Mouse (Mus musculus) heart, embryonic 10.5 days (tissue): ENCODE measurements around the gene Pigt. TPM values are rescaled to one million over a fixed set of nuclear protein-coding genes. Genes with fewer than 3 reads are reported as not detected.
A peak's percentile ranks its signal among the peaks of the same experiment; 100 is the strongest.

Source experiments
- DNase-seq: peaks from one replicate; pipeline ENCODE4 v3.0.0-alpha.2; 2017; ENCODE audit warnings: low spot score
- H3K27ac ChIP-seq: fragments of 300-500 bp; sonication (generic); 2 replicates; pipeline ENCODE4 v1.5.1; 2016; ENCODE audit warnings: mild to moderate bottlenecking
- H3K27me3 ChIP-seq: fragments of 300-500 bp; sonication (generic); 2 replicates; pipeline ENCODE4 v1.6.1; 2016; ENCODE audit warnings: mild to moderate bottlenecking; ENCODE audit not compliant: poor library complexity, insufficient read depth, severe bottlenecking
- H3K36me3 ChIP-seq: fragments of 300-500 bp; sonication (generic); 2 replicates; pipeline ENCODE4 v1.6.1; 2016; ENCODE audit warnings: mild to moderate bottlenecking, moderate library complexity
- H3K4me1 ChIP-seq: fragments of 300-500 bp; sonication (generic); 2 replicates; pipeline ENCODE4 v1.6.1; 2016; ENCODE audit warnings: mild to moderate bottlenecking
- H3K4me3 ChIP-seq: fragments of 300-500 bp; sonication (generic); 2 replicates; pipeline ENCODE4 v1.5.1; 2016; ENCODE audit warnings: mild to moderate bottlenecking, moderate library complexity
- H3K9me3 ChIP-seq: fragments of 300-500 bp; sonication (generic); 2 replicates; pipeline ENCODE4 v1.6.1; 2016; ENCODE audit warnings: mild to moderate bottlenecking, moderate library complexity
- WGBS: fragments of 180-500 bp; shearing (Covaris S2); methylation state at CpG from one replicate; pipeline ENCODE4 v1.1.7; 2016; 5-methylcytosine and 5-hydroxymethylcytosine counted together
- polyA plus RNA-seq: library from polyadenylated mRNA; unstranded; fragments of >200 nt; fragmentation: Nextera tagmentation; extraction: Ambion mirVana; gene quantifications from 2 replicates; pipeline ENCODE4 v1.2.1, GENCODE M21; 2016

Gene Pigt
- polyA plus RNA-seq, 1 experiment from 2014 or later: 59.1 TPM

GRCm38 (mm10) chr2:164516592-164516991, 19.3 kb downstream of the Pigt start:
- Histone ChIP-seq H3K27ac (no peak overlapping the region), H3K9me3 (no peaks in the 10 kb centered on the region), H3K4me3 (no peak overlapping the region), H3K36me3 (no peaks in the 10 kb centered on the region), H3K27me3 (peaks cover 4% of the 10 kb centered on the region; the same call in 1 of the 2 replicates), H3K4me1 (peaks cover 9% of the 10 kb centered on the region; the same call in 1 of the 2 replicates)
- 83% methylated on average over 11 of the region's 11 CpGs for WGBS
- no peak for DNase-seq

DNA sequence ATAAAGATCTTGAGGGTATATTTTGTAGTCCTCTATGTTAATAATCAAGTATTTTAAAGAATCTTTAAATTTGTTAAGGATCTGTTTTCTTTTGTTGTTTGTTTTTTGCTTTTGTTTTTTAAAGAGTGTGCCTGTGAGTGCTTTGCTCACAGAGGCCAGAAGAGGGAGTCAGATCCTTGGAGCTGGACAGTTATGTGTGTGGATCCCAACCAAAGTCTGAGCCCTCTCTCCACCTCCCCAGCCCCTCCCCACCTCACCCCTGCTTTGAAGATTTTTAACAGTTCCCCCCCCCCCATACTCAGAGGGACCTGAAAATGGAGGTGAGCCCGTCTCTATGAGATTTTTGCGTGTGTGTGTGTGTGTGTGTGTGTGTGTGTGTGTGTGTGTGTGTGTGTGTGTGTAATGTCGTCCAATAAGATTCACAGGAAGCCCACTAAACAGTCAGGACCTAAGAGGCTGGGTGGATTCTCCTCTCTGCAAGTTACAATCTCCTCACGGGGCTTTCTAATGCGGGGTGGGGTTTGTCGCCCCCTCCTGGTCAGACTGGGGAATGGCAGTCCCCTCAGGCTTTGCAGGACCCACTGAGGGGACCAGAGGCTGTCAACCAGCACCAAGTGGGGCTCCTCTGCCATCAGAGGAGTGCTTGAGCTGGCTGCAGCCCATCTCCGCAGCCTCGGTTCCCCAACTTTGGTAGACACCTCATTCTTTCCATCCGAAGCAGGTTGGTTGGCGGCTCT, 20.3 kb downstream of the Pigt start:
- no peak for DNase-seq
- H3K36me3 ChIP-seq: no peaks in the 10 kb centered on the region
- no peaks in the 10 kb centered on the region for H3K9me3 ChIP-seq
- no peak overlapping the region for H3K4me3 ChIP-seq
- no peak overlapping the region for H3K27ac ChIP-seq
- H3K27me3 ChIP-seq: peaks cover 13% of the 10 kb centered on the region; the same call in 1 of the 2 replicates
- WGBS: 29% methylated on average over 9 of the region's 10 CpGs
- H3K4me1 ChIP-seq: 0 out of 2 replicates have a peak, but pooled peaks cover 9% of the 10 kb centered on the region

DNA sequence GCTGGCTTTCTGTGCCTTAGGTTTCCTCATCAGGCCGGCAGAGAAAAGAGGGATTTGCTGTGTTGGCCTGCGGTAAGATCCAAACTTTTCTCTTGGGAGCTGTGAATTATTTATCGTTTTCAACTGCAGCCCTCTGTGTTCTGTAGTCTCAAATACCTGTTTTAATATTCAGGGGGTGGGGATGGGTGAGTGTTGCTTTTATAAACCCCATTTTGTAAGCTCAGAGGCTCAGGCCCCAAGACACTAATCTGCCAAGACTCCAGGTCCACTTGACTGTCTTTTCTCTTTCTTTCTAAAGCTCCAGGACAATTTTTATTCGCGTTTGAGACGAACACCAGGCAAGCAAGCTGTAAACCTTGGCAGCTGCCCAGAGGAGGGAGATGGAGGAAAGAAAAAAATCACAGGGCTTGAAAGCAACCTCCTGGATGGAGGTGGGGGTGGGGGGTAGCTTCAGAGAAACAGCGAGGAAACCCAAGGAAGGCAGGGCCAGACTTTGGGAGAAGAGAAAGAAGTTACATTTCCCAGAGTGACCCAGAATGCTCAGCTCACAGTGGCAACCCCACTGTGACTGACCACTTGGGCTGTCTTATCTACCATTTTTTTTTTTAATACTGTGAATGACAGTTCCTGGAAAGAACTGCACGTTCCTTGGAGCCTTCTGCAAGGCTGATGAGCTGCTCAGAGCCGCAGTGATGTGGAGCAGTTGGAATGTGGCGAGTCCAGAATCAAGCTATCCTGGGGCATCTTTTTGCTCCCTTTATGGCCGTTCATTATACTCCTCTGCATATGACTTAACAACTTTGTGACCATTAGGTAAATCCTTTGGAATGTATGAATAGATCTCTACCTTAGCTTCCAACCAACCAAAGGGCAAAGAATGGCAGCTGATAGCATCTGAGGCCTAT, 21.2 kb downstream of the Pigt start:
- Histone ChIP-seq H3K9me3 (no peaks in the 10 kb centered on the region), H3K4me3 (no peak overlapping the region), H3K27me3 (peaks cover 13% of the 10 kb centered on the region; the same call in 1 of the 2 replicates), H3K27ac (no peak overlapping the region), H3K36me3 (no peaks in the 10 kb centered on the region), H3K4me1 (0 out of 2 replicates have a peak, but pooled peaks cover 9% of the 10 kb centered on the region)
- 50% methylated on average over 11 of the region's 11 CpGs for WGBS
- DNase-seq: no peak

DNA sequence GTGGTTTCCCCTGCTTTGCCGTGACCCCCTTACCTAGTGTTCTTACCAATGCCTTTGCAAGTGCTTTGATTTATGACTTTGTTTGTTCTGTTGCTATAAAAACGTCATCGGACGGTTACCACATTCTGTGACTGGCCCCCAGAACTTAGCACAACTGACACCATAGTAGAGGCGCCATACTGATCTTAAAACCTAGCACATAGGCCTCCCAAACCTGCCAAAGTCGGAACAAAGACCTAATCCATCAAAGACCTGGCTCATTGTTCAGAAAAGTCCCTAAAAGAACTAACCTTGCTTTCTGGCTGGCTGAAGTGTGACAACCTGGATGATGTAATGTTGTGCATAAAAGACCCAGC, 21.8 kb downstream of the Pigt start:
- Histone ChIP-seq H3K27me3 (peaks cover 13% of the 10 kb centered on the region; the same call in 1 of the 2 replicates), H3K36me3 (no peaks in the 10 kb centered on the region), H3K4me3 (no peak overlapping the region), H3K27ac (no peak overlapping the region), H3K4me1 (0 out of 2 replicates have a peak, but pooled peaks cover 9% of the 10 kb centered on the region), H3K9me3 (no peaks in the 10 kb centered on the region)
- DNase-seq: no peak
- 76% methylated on average over 6 of the region's 6 CpGs for WGBS

GRCm38 (mm10) chr2:164520782-164521181, 23.5 kb downstream of the Pigt start:
- Histone ChIP-seq H3K27ac (no peak overlapping the region), H3K9me3 (no peaks in the 10 kb centered on the region), H3K4me3 (no peak overlapping the region), H3K36me3 (no peaks in the 10 kb centered on the region), H3K27me3 (peaks cover 13% of the 10 kb centered on the region; the same call in 1 of the 2 replicates), H3K4me1 (0 out of 2 replicates have a peak, but pooled peaks cover 9% of the 10 kb centered on the region)
- DNase-seq: peak; percentile 81
- WGBS: 5% methylated on average over 3 of the region's 3 CpGs

DNA sequence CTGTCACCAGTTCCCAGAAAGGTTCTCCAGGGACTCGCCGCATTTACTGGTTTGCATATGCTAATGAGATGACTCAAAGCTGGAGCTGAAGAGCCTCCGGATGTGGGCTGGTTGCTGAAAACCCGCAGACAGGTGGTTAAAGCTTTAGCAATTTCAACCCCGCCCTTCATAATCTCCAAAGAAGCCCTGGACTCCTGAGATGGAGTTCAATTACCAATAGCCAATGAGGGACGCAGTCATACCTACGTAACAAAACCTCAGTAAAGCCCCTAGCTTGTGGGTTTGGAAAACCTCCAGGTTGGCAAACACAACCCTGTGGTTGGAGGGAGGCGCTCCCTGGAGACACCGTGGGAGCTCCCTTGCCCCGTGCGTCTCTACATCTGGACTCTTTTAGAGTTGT, 24.5 kb downstream of the Pigt start:
- H3K27ac ChIP-seq: no peak overlapping the region
- no peaks in the 10 kb centered on the region for H3K36me3 ChIP-seq
- no peak for DNase-seq
- 0 out of 2 replicates have a peak, but pooled peaks cover 9% of the 10 kb centered on the region for H3K4me1 ChIP-seq
- H3K27me3 ChIP-seq: peaks cover 13% of the 10 kb centered on the region; the same call in 1 of the 2 replicates
- 15% methylated on average over 11 of the region's 11 CpGs for WGBS
- peaks cover 6% of the 10 kb centered on the region for H3K9me3 ChIP-seq
- H3K4me3 ChIP-seq: no peak overlapping the region

GRCm38 (mm10) chr2:164522280-164522679, 25.0 kb downstream of the Pigt start:
- no peak for DNase-seq
- 22% methylated on average over 8 of the region's 8 CpGs for WGBS
- Histone ChIP-seq H3K27ac (no peak overlapping the region), H3K4me1 (0 out of 2 replicates have a peak, but pooled peaks cover 9% of the 10 kb centered on the region), H3K27me3 (peaks cover 13% of the 10 kb centered on the region; the same call in 1 of the 2 replicates), H3K4me3 (no peak overlapping the region), H3K9me3 (peaks cover 7% of the 10 kb centered on the region), H3K36me3 (no peaks in the 10 kb centered on the region)

DNA sequence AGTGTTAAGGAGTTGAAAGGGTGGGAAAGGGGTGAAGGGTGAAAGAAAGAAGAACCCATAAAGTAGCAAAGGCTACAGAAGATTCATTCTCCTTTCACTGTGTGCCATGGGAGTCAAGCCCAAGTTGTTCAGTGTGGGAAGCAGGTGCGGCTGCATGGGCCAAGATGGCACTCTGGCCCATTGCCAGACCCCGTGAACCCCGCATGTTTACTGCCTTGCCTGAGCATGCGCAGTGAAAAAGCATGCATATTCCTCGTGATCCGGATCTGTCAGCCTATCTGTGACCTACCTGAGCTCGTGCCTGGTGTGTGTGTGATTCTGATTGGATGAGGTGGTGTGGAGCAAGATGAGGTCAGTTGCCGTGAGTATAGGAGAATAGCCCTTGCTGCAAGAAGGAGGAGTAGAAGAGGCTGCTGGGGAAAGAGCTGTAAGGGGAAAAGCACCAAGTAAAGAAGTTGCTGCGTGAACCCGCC, 26.0 kb downstream of the Pigt start:
- DNase-seq: no peak
- Histone ChIP-seq H3K4me1 (0 out of 2 replicates have a peak, but pooled peaks cover 9% of the 10 kb centered on the region), H3K27me3 (peaks cover 13% of the 10 kb centered on the region; the same call in 1 of the 2 replicates), H3K27ac (no peak overlapping the region), H3K9me3 (peaks cover 7% of the 10 kb centered on the region), H3K36me3 (no peaks in the 10 kb centered on the region), H3K4me3 (no peak overlapping the region)
- WGBS: 78% methylated on average over 10 of the region's 10 CpGs

- Histone ChIP-seq H3K27ac (no peak overlapping the region), H3K4me1 (no peaks in the 10 kb centered on the region), H3K9me3 (peaks cover 7% of the 10 kb centered on the region), H3K36me3 (no peaks in the 10 kb centered on the region), H3K4me3 (no peak overlapping the region), H3K27me3 (no peaks in the 10 kb centered on the region)
- DNase-seq: no peak
- 72% methylated on average over 5 of the region's 5 CpGs for WGBS
Measured at GRCm38 (mm10) chr2:164528557-164528956, 31.2 kb downstream of the Pigt start.

- H3K27me3 ChIP-seq: no peaks in the 10 kb centered on the region
- no peaks in the 10 kb centered on the region for H3K4me1 ChIP-seq
- H3K4me3 ChIP-seq: no peak overlapping the region
- H3K36me3 ChIP-seq: no peaks in the 10 kb centered on the region
- peaks cover 7% of the 10 kb centered on the region for H3K9me3 ChIP-seq
- WGBS: 5% methylated on average over 3 of the region's 3 CpGs
- no peak overlapping the region for H3K27ac ChIP-seq
- DNase-seq: peak; percentile 80
Measured at GRCm38 (mm10) chr2:164531169-164531568, 33.8 kb downstream of the Pigt start.

DNA sequence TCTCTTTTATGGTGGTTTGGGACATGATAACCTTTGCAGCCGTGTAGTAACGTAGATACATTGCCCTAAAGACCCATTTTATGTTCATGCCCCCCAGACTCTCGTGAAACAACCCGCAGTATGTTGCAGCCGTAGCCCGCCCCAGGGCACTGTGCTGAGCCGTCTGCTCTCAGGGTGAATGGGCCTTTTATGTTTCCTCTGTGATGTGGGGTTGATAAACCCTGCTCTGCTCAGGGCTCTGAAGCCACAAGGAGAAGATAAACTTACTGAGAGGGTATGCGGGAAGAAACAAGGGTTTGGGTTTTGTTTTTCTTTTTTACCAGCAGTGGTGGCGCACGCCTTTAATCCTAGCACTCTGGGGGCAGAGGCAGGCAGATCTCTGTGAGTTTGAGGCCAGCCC, 37.0 kb downstream of the Pigt start:
- no peak overlapping the region for H3K4me3 ChIP-seq
- WGBS: 66% methylated on average over 10 of the region's 10 CpGs
- no peak overlapping the region for H3K27ac ChIP-seq
- no peaks in the 10 kb centered on the region for H3K36me3 ChIP-seq
- H3K27me3 ChIP-seq: no peaks in the 10 kb centered on the region
- no peak for DNase-seq
- no peaks in the 10 kb centered on the region for H3K4me1 ChIP-seq
- no peaks in the 10 kb centered on the region for H3K9me3 ChIP-seq

GRCm38 (mm10) chr2:164537003-164537402, 39.7 kb downstream of the Pigt start:
- H3K4me1 ChIP-seq: no peaks in the 10 kb centered on the region
- H3K4me3 ChIP-seq: no peak overlapping the region
- no peaks in the 10 kb centered on the region for H3K9me3 ChIP-seq
- DNase-seq: no peak
- H3K27ac ChIP-seq: no peak overlapping the region
- no peaks in the 10 kb centered on the region for H3K27me3 ChIP-seq
- no peaks in the 10 kb centered on the region for H3K36me3 ChIP-seq
- WGBS: 69% methylated on average over 4 of the region's 4 CpGs
